Mouse (Mus musculus): ENCODE measurements around the gene Frat2. TPM values are rescaled to one million over a fixed set of nuclear protein-coding genes. Genes with fewer than 3 reads are reported as not detected.
"Not testable (repeated sequence)": the region's sequence is repeated elsewhere in the genome, so short reads cannot be mapped to it uniquely, and the experiment has no call there.

Gene Frat2
- polyA plus RNA-seq, 1 experiment = 10.0 TPM

DNA sequence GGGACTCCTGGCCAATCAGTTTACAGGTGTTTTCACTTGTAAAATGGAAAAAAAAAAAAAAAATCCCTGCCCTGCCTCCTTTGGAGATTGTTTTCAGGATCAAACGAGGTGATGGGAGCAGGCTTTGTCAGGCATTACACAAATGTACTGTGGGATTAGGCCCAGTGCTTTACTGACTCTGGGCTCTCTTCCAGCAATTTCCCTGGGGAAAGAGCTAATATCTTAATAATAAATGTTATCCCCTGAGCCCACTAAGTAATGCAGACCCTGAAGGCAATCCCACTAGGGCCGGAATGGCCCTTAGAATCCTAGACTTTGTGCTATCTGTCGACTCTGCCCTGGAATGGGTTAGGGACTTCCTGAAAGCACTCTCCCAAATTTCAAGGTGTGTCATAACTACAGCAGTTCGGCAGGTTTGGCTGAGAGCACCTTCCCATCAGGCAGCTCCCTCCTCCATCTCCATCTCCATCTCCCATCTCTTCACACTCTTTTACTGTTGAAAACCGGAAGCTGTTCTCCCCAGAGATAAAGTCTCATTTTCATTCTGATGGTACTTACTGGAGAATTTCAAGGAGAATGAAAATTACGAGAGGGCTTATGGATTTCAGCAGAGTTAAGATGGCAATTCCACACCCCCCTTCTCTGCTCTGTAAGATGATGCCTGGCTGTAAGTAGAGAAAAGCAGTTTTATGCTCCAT lies 2.2 kb upstream of the Frat2 start:
- H3K27ac ChIP-seq (ENCODE audit: insufficient read depth, low read length) = no peak overlapping the region
- TF ChIP-seq CTCF (IDR thresholded peaks at IDR 0.05; ENCODE audit: low read depth, low read length) (no peak), EP300 (IDR thresholded peaks at IDR 0.05; ENCODE audit: insufficient read depth, low read depth, low read length) (no peak), POLR2A (IDR thresholded peaks at IDR 0.05; ENCODE audit: insufficient read depth, low read length) (no peak)
- peaks cover 8% of the 10 kb centered on the region for H3K4me1 ChIP-seq (ENCODE audit: control insufficient read depth, insufficient read depth, low read length)

DNA sequence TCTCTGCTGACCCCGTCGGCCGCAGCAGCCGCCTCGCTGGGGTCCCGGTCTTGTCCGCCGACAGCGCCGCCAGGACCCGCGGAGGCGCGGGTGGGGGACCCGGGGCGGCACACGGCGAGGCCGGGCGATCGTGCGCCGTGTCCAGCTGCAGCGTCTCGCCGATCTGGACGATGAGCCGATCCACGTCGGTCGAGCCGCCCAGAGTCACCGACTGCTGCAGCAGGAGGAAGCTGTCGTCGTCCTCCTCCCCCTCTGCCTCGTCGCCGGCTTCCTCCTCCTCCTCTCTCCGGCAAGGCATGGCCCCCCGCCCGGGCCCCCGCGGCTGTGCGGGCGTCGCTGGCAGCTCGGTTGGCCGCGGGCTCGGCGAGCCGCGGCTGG lies 329 bp downstream of the Frat2 start:
- Histone ChIP-seq H3K9ac (ENCODE audit: low read depth, poor library complexity, severe bottlenecking) (peak overlapping the region; percentile 68), H3K4me3 (ENCODE audit: low read depth, low read length) (peak overlapping the region; percentile 69)
- not testable (repeated sequence) for H3K4me1 ChIP-seq (ENCODE audit: control insufficient read depth, insufficient read depth, low read length); H3K9me3 ChIP-seq (replicated peaks; ENCODE audit: control insufficient read depth, insufficient read depth, low read length, poor library complexity, severe bottlenecking); H3K27ac ChIP-seq (ENCODE audit: insufficient read depth, low read length); H3K27me3 ChIP-seq (ENCODE audit: control insufficient read depth, insufficient read depth, low read length, poor library complexity, severe bottlenecking); H3K36me3 ChIP-seq (ENCODE audit: control insufficient read depth, insufficient read depth, low read length, poor library complexity, severe bottlenecking)

More for the DNA sequence above, 2.2 kb upstream of the Frat2 start:
- no peaks in the 10 kb centered on the region for H3K36me3 ChIP-seq (ENCODE audit: control insufficient read depth, insufficient read depth, low read length, poor library complexity, severe bottlenecking)
- no peak overlapping the region for H3K9ac ChIP-seq (ENCODE audit: low read depth, poor library complexity, severe bottlenecking)
- peaks cover 2% of the 10 kb centered on the region; the same call in 1 of the 2 replicates for H3K27me3 ChIP-seq (ENCODE audit: control insufficient read depth, insufficient read depth, low read length, poor library complexity, severe bottlenecking)
- no peak overlapping the region for H3K4me3 ChIP-seq (ENCODE audit: low read depth, low read length)
- H3K9me3 ChIP-seq (replicated peaks; ENCODE audit: control insufficient read depth, insufficient read depth, low read length, poor library complexity, severe bottlenecking) = no peaks in the 10 kb centered on the region

DNA sequence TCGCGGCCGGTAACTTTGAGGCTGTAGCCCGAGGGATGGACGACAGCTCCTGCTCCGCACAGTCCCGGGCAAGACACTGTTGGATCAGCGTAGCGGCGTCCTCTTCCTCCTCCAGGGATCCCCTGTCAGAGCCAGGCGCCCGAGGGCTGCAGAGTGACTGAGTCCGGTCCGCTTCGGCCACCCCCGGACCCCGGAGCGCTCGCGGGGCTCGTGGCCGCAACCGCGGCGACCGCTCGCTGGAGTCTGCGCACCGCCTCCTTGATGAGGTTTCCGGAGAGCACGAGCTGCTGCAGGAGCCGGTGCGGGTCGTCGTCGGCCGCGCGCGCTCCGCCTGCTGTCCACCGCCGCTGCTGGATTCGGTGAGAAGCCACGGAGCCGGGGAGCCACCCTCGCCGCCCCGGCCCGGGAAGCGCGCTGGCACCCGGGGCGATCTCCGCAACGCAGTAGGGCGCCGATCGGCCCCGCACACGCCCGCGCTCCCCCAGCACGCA lies 796 bp downstream of the Frat2 start:
- peak overlapping the region; percentile 69 for H3K4me3 ChIP-seq (ENCODE audit: low read depth, low read length)

DNA sequence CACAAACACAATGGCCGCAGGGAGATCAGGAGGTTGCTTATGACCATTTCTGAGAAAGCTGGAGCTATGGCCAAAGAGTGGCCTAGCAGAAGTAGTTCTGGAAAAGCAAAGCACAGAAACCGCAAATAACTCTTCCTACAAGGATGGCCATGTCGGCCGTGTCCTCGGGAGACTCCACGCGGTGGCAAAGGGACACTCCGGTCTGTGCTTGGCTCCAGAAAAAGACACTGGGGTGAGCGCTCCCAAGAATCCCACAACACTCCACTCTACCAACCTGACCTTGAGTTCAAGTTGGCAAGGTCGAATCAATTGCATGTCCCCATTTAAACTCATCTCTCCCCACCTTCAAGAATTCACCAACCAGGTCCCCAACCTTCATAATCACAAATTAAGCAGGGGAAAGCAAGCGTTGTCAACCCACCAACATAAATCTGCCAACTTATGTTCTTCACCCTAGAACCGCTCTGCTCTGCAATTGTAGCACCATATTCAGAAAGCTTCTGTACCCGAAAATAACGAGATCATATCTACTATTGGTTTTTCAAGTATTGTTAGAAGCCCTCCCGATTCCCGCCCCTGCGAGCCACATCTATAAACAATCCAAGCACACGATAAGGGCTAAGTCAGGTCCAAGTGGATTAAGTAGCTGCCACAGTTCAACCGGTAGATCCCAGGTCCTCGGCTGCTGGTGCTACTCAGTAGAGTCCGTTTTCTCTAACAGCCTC lies 1.4 kb downstream of the Frat2 start:
- TF ChIP-seq CTCF (IDR thresholded peaks at IDR 0.05; ENCODE audit: low read depth, low read length) = no peak
- no peak for TF ChIP-seq POLR2A (IDR thresholded peaks at IDR 0.05; ENCODE audit: insufficient read depth, low read length)
- no peak for TF ChIP-seq EP300 (IDR thresholded peaks at IDR 0.05; ENCODE audit: insufficient read depth, low read depth, low read length)
- peak overlapping the region; percentile 68 for H3K9ac ChIP-seq (ENCODE audit: low read depth, poor library complexity, severe bottlenecking)
- H3K4me3 ChIP-seq (ENCODE audit: low read depth, low read length) = peak overlapping the region; percentile 69
- H3K36me3 ChIP-seq (ENCODE audit: control insufficient read depth, insufficient read depth, low read length, poor library complexity, severe bottlenecking) = no peaks in the 10 kb centered on the region
- H3K9me3 ChIP-seq (replicated peaks; ENCODE audit: control insufficient read depth, insufficient read depth, low read length, poor library complexity, severe bottlenecking) = no peaks in the 10 kb centered on the region
- H3K4me1 ChIP-seq (ENCODE audit: control insufficient read depth, insufficient read depth, low read length) = peaks cover 6% of the 10 kb centered on the region
- H3K27ac ChIP-seq (ENCODE audit: insufficient read depth, low read length) = no peak overlapping the region
- H3K27me3 ChIP-seq (ENCODE audit: control insufficient read depth, insufficient read depth, low read length, poor library complexity, severe bottlenecking) = peaks cover 2% of the 10 kb centered on the region; the same call in 1 of the 2 replicates

More for the DNA sequence above, 796 bp downstream of the Frat2 start:
- H3K27ac ChIP-seq (ENCODE audit: insufficient read depth, low read length) = no peak overlapping the region
- peaks cover 2% of the 10 kb centered on the region; the same call in 1 of the 2 replicates for H3K27me3 ChIP-seq (ENCODE audit: control insufficient read depth, insufficient read depth, low read length, poor library complexity, severe bottlenecking)
- TF ChIP-seq CTCF (IDR thresholded peaks at IDR 0.05; ENCODE audit: low read depth, low read length) = no peak
- no peak for TF ChIP-seq EP300 (IDR thresholded peaks at IDR 0.05; ENCODE audit: insufficient read depth, low read depth, low read length)
- TF ChIP-seq POLR2A (IDR thresholded peaks at IDR 0.05; ENCODE audit: insufficient read depth, low read length) = no peak
- H3K9ac ChIP-seq (ENCODE audit: low read depth, poor library complexity, severe bottlenecking) = peak overlapping the region; percentile 68
- peaks cover 6% of the 10 kb centered on the region for H3K4me1 ChIP-seq (ENCODE audit: control insufficient read depth, insufficient read depth, low read length)
- no peaks in the 10 kb centered on the region for H3K9me3 ChIP-seq (replicated peaks; ENCODE audit: control insufficient read depth, insufficient read depth, low read length, poor library complexity, severe bottlenecking)
- H3K36me3 ChIP-seq (ENCODE audit: control insufficient read depth, insufficient read depth, low read length, poor library complexity, severe bottlenecking) = no peaks in the 10 kb centered on the region

DNA sequence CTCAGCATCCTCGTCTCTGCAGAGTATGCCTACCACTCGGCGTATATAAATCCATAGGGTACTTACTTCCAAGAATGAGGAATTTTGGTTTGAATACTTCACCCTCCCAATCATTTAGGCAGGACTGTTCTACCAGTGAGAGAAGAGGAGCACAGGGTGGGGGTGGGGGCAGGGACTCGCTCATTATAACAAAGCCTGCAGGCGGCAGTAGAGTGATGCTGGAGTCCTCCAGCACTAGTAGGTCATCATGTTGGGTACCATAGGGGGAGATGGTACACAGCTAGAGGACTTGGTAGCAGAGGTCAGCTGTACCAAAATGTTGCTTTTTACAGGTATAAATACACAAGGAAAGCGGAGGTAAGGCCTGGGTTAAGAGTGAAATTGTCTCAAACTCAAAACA lies 3.6 kb downstream of the Frat2 start:
- Histone ChIP-seq H3K36me3 (ENCODE audit: control insufficient read depth, insufficient read depth, low read length, poor library complexity, severe bottlenecking) (no peaks in the 10 kb centered on the region), H3K9ac (ENCODE audit: low read depth, poor library complexity, severe bottlenecking) (no peak overlapping the region), H3K4me3 (ENCODE audit: low read depth, low read length) (no peak overlapping the region), H3K4me1 (ENCODE audit: control insufficient read depth, insufficient read depth, low read length) (no peaks in the 10 kb centered on the region), H3K27ac (ENCODE audit: insufficient read depth, low read length) (no peak overlapping the region), H3K9me3 (replicated peaks; ENCODE audit: control insufficient read depth, insufficient read depth, low read length, poor library complexity, severe bottlenecking) (no peaks in the 10 kb centered on the region), H3K27me3 (ENCODE audit: control insufficient read depth, insufficient read depth, low read length, poor library complexity, severe bottlenecking) (peaks cover 2% of the 10 kb centered on the region; the same call in 1 of the 2 replicates)
- no peak for TF ChIP-seq EP300 (IDR thresholded peaks at IDR 0.05; ENCODE audit: insufficient read depth, low read depth, low read length)
- peak; percentile 50 for TF ChIP-seq CTCF (IDR thresholded peaks at IDR 0.05; ENCODE audit: low read depth, low read length)

DNA sequence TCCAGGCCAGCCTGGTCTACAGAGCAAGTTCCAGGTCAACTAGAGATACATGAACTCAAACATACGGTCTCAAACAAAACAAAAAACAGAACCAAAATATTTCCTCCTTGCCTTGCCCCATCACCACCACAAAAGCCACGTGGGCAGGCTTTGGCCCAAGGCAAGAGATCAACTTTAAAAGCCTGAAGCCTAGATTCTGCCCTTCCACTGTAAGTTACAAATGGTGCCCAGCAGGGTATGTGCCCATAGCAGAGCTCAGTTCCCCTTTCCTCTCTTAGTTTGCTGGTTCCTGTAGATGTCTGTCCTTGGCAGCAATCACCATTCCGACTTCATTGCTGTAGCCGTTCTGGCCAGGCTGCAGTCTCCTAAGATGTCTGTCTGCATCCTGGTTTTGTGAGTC lies 5.2 kb downstream of the Frat2 start:
- Histone ChIP-seq H3K9ac (ENCODE audit: low read depth, poor library complexity, severe bottlenecking) (no peak overlapping the region), H3K27me3 (ENCODE audit: control insufficient read depth, insufficient read depth, low read length, poor library complexity, severe bottlenecking) (peaks cover 2% of the 10 kb centered on the region; the same call in 1 of the 2 replicates), H3K36me3 (ENCODE audit: control insufficient read depth, insufficient read depth, low read length, poor library complexity, severe bottlenecking) (no peaks in the 10 kb centered on the region), H3K4me1 (ENCODE audit: control insufficient read depth, insufficient read depth, low read length) (no peaks in the 10 kb centered on the region), H3K4me3 (ENCODE audit: low read depth, low read length) (no peak overlapping the region), H3K27ac (ENCODE audit: insufficient read depth, low read length) (no peak overlapping the region), H3K9me3 (replicated peaks; ENCODE audit: control insufficient read depth, insufficient read depth, low read length, poor library complexity, severe bottlenecking) (no peaks in the 10 kb centered on the region)
- TF ChIP-seq POLR2A (IDR thresholded peaks at IDR 0.05; ENCODE audit: insufficient read depth, low read length) = no peak
- no peak for TF ChIP-seq EP300 (IDR thresholded peaks at IDR 0.05; ENCODE audit: insufficient read depth, low read depth, low read length)
- TF ChIP-seq CTCF (IDR thresholded peaks at IDR 0.05; ENCODE audit: low read depth, low read length) = no peak
